Mouse (Mus musculus): Measurements from ENCODE around the gene Mov10. TPM values are rescaled to one million over a fixed set of nuclear protein-coding genes. Genes with fewer than 3 reads are reported as not detected.

Gene Mov10
- total and polyA plus RNA-seq, 2 experiments from 2014 or later, result 8.9 to 11.6 TPM

GRCm38 (mm10) chr3:104812254-104812653 is 6.1 kb downstream of the Mov10 start:
- no peak for TF ChIP-seq CTCF (IDR thresholded peaks at IDR 0.05; ENCODE audit: low read depth)
- ATAC-seq (no peak), DNase-seq (ENCODE audit: low spot score) (no peak)
- no peak overlapping the region for H3K9ac ChIP-seq (replicated peaks; ENCODE audit: low read length)
- H3K9me3 ChIP-seq (ENCODE audit: low read length), result no peaks in the 10 kb centered on the region
- no peaks in the 10 kb centered on the region for H3K4me1 ChIP-seq (ENCODE audit: insufficient read depth, low read length)
- H3K27me3 ChIP-seq (ENCODE audit: insufficient read depth, low read length), result no peaks in the 10 kb centered on the region
- 85% methylated on average over 4 of the region's 4 CpGs for WGBS
- no peaks in the 10 kb centered on the region for H3K36me3 ChIP-seq (ENCODE audit: insufficient read depth, low read length)
- H3K27ac ChIP-seq, result no peak overlapping the region
- H3K4me2 ChIP-seq (ENCODE audit: low read depth, low read length), result no peak overlapping the region
- H3K4me3 ChIP-seq (ENCODE audit: low read length), result no peak overlapping the region

- H3K9ac ChIP-seq (replicated peaks; ENCODE audit: low read length), result no peak overlapping the region
- ATAC-seq, result no peak
- H3K4me2 ChIP-seq (ENCODE audit: low read depth, low read length), result no peak overlapping the region
- WGBS, result 37% methylated on average over 3 of the region's 3 CpGs
- H3K27me3 ChIP-seq (ENCODE audit: insufficient read depth, low read length), result no peaks in the 10 kb centered on the region
- H3K36me3 ChIP-seq (ENCODE audit: insufficient read depth, low read length), result no peaks in the 10 kb centered on the region
- H3K4me1 ChIP-seq (ENCODE audit: insufficient read depth, low read length), result no peaks in the 10 kb centered on the region
- no peak for TF ChIP-seq CTCF (IDR thresholded peaks at IDR 0.05; ENCODE audit: low read depth)
- DNase-seq (ENCODE audit: low spot score), result no peak
- H3K27ac ChIP-seq, result no peak overlapping the region
- no peak overlapping the region for H3K4me3 ChIP-seq (ENCODE audit: low read length)
- no peaks in the 10 kb centered on the region for H3K9me3 ChIP-seq (ENCODE audit: low read length)
Measured at GRCm38 (mm10) chr3:104811752-104812151, 6.6 kb downstream of the Mov10 start.

DNA sequence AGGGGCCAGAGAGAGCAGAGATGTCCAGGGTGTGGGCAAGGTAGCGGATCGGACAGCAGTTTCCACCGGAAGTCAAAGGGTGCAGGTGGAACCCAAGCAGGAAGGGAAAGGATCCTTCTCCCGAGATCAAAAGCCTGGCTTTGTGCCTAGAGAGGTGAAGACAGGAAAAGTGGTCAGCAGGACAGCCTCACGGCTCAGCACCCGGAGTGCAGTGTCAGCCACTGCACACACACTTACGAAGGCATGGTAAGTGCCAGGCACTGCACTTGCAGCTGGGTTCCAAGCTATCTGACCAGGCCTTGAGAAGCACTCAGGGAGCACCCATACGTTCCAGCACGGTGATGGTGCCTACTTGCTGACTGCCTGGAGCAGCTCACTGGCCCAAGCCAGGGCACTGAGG is 12.8 kb downstream of the Mov10 start:
- Histone ChIP-seq H3K4me2 (ENCODE audit: low read depth, low read length) (no peak overlapping the region), H3K36me3 (ENCODE audit: insufficient read depth, low read length) (no peaks in the 10 kb centered on the region), H3K9me3 (ENCODE audit: low read length) (no peaks in the 10 kb centered on the region), H3K9ac (replicated peaks; ENCODE audit: low read length) (no peak overlapping the region), H3K27ac (no peak overlapping the region), H3K4me1 (ENCODE audit: insufficient read depth, low read length) (no peaks in the 10 kb centered on the region), H3K27me3 (ENCODE audit: insufficient read depth, low read length) (no peaks in the 10 kb centered on the region), H3K4me3 (ENCODE audit: low read length) (no peak overlapping the region)
- no peak for TF ChIP-seq CTCF (IDR thresholded peaks at IDR 0.05; ENCODE audit: low read depth)
- 82% methylated on average over 9 of the region's 9 CpGs for WGBS
- DNase-seq (ENCODE audit: low spot score) (no peak), ATAC-seq (no peak)

DNA sequence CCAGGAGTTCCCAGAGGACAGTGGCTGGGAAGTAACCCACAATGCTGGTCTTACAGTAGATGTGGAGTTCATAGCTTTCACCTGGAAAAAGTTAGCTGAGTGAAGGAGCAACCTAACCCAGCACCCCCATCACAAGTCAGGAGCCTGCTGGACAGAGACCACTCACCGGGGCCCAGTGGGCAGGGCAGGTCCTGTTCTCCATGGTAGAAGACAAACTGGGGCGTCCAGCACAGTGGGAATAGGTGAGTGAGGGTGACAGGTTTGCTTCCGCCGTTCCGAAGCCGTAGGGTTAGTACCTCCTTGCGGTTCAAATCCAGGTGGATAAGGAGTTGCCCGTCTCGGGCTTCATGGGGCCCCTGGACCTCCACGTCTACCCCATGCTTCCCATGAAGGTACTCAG is 14.1 kb downstream of the Mov10 start:
- Histone ChIP-seq H3K27me3 (ENCODE audit: insufficient read depth, low read length) (no peaks in the 10 kb centered on the region), H3K4me1 (ENCODE audit: insufficient read depth, low read length) (no peaks in the 10 kb centered on the region), H3K9ac (replicated peaks; ENCODE audit: low read length) (no peak overlapping the region), H3K9me3 (ENCODE audit: low read length) (no peaks in the 10 kb centered on the region), H3K36me3 (ENCODE audit: insufficient read depth, low read length) (0 out of 2 replicates have a peak, but pooled peaks cover 8% of the 10 kb centered on the region), H3K4me2 (ENCODE audit: low read depth, low read length) (no peak overlapping the region), H3K27ac (no peak overlapping the region), H3K4me3 (ENCODE audit: low read length) (no peak overlapping the region)
- TF ChIP-seq CTCF (IDR thresholded peaks at IDR 0.05; ENCODE audit: low read depth), result no peak
- ATAC-seq (no peak), DNase-seq (ENCODE audit: low spot score) (no peak)
- WGBS, result 95% methylated on average over 10 of the region's 10 CpGs

DNA sequence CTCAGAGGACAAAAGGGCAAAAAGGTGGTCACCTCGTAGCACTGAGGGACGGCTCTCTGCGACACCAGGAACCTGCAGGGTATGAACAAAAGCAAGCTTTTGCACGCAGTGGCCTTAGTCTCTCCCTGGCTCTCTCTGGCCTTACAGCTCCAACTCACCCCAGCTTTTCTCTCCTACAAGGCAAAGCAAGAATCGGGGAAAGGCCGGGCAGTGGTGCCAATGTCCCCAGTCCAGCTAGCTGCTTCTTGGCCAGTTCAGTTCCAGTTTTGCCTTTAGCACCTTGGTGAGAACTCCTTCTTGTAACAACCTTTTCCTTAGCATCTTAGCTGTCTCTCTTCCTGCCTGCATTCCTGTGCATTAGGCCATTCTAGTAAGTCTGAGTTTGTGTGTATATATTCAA is 16.9 kb downstream of the Mov10 start:
- no peaks in the 10 kb centered on the region for H3K9me3 ChIP-seq (ENCODE audit: low read length)
- ATAC-seq (no peak), DNase-seq (ENCODE audit: low spot score) (no peak)

DNA sequence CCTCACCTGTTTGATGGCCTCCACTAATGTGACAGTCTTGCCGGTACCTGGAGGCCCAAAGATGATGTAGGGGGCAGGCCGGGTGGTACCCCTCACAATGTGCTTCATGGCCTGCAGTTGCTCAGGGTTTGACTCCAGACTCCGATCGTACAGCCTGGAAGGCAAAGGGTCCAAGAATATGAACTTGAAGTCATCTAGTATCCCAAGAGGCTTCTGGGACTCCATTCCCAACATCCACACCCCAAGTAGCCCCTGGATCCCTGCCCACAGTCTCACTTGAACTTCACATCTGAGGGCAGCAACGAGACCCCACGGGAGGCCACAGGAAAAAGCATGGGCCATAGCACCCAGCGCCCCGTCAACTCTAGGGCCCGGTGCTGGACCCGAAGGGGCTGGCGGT is 17.7 kb downstream of the Mov10 start:
- H3K4me1 ChIP-seq (ENCODE audit: insufficient read depth, low read length), result 0 out of 2 replicates have a peak, but pooled peaks cover 3% of the 10 kb centered on the region
- no peak for ATAC-seq
- no peak overlapping the region for H3K4me2 ChIP-seq (ENCODE audit: low read depth, low read length)
- H3K9ac ChIP-seq (replicated peaks; ENCODE audit: low read length), result no peak overlapping the region
- no peak for DNase-seq (ENCODE audit: low spot score)
- no peak overlapping the region for H3K27ac ChIP-seq
- H3K9me3 ChIP-seq (ENCODE audit: low read length), result no peaks in the 10 kb centered on the region
- no peak overlapping the region for H3K4me3 ChIP-seq (ENCODE audit: low read length)
- TF ChIP-seq CTCF (IDR thresholded peaks at IDR 0.05; ENCODE audit: low read depth), result no peak
- H3K36me3 ChIP-seq (ENCODE audit: insufficient read depth, low read length), result peaks cover 17% of the 10 kb centered on the region; the same call in 1 of the 2 replicates
- H3K27me3 ChIP-seq (ENCODE audit: insufficient read depth, low read length), result no peaks in the 10 kb centered on the region
- 96% methylated on average over 11 of the region's 11 CpGs for WGBS

More for the DNA sequence above, 16.9 kb downstream of the Mov10 start:
- Histone ChIP-seq H3K4me2 (ENCODE audit: low read depth, low read length) (no peak overlapping the region), H3K27ac (no peak overlapping the region), H3K27me3 (ENCODE audit: insufficient read depth, low read length) (no peaks in the 10 kb centered on the region), H3K4me3 (ENCODE audit: low read length) (no peak overlapping the region), H3K4me1 (ENCODE audit: insufficient read depth, low read length) (no peaks in the 10 kb centered on the region), H3K9ac (replicated peaks; ENCODE audit: low read length) (no peak overlapping the region), H3K36me3 (ENCODE audit: insufficient read depth, low read length) (peaks cover 13% of the 10 kb centered on the region; the same call in 1 of the 2 replicates)
- 87% methylated on average over 6 of the region's 6 CpGs for WGBS
- TF ChIP-seq CTCF (IDR thresholded peaks at IDR 0.05; ENCODE audit: low read depth), result no peak

- DNase-seq (ENCODE audit: low spot score) (no peak), ATAC-seq (no peak)
- no peak overlapping the region for H3K4me3 ChIP-seq (ENCODE audit: low read length)
- H3K9me3 ChIP-seq (ENCODE audit: low read length), result no peaks in the 10 kb centered on the region
- peaks cover 11% of the 10 kb centered on the region; the same call in 1 of the 2 replicates for H3K4me1 ChIP-seq (ENCODE audit: insufficient read depth, low read length)
- no peaks in the 10 kb centered on the region for H3K27me3 ChIP-seq (ENCODE audit: insufficient read depth, low read length)
- H3K4me2 ChIP-seq (ENCODE audit: low read depth, low read length), result no peak overlapping the region
- H3K36me3 ChIP-seq (ENCODE audit: insufficient read depth, low read length), result peaks cover 17% of the 10 kb centered on the region; the same call in 1 of the 2 replicates
- 83% methylated on average over 15 of the region's 15 CpGs for WGBS
- no peak overlapping the region for H3K9ac ChIP-seq (replicated peaks; ENCODE audit: low read length)
- H3K27ac ChIP-seq, result no peak overlapping the region
- no peak for TF ChIP-seq CTCF (IDR thresholded peaks at IDR 0.05; ENCODE audit: low read depth)
Measured at GRCm38 (mm10) chr3:104796430-104797082, 21.8 kb downstream of the Mov10 start.

Measured in hindbrain, postnatal 0 days (tissue).